Mouse (Mus musculus) testis, adult 2 months (tissue): ENCODE measurements at regions not wholly inside any gene's neighbourhood (a gene's known extent, or its start where the extent isn't known, plus 50 kb on each side); places are given as distances from the start of the nearest gene placed in this dataset.

Source experiments
- H3K27ac ChIP-seq: fragments of 200-500 bp; 2 replicates; pipeline ENCODE4 v1.5.1; 2012; ENCODE audit warnings: low read depth, low read length; ENCODE audit not compliant: control insufficient read depth, insufficient read depth
- H3K27me3 ChIP-seq: fragments of 200-500 bp; 2 replicates; pipeline ENCODE4 v1.6.1; 2012; ENCODE audit warnings: mild to moderate bottlenecking, low read length, moderate library complexity; ENCODE audit not compliant: control insufficient read depth, insufficient read depth
- H3K36me3 ChIP-seq: fragments of 200-500 bp; 2 replicates; pipeline ENCODE4 v1.6.1; 2012; ENCODE audit warnings: mild to moderate bottlenecking, low read length; ENCODE audit not compliant: control insufficient read depth, insufficient read depth
- H3K4me1 ChIP-seq: fragments of 200-500 bp; 2 replicates; pipeline ENCODE4 v1.6.1; 2012; ENCODE audit warnings: low read length; ENCODE audit not compliant: control insufficient read depth, insufficient read depth
- H3K4me3 ChIP-seq: fragments of 200-500 bp; 2 replicates; pipeline ENCODE4 v1.5.1; 2012; ENCODE audit warnings: low read depth, mild to moderate bottlenecking, low read length, moderate library complexity, mixed read lengths; ENCODE audit not compliant: control insufficient read depth
- CTCF ChIP-seq: fragments of 200-500 bp; IDR thresholded peaks from 2 replicates; pipeline ENCODE4 v1.5.1; 2012; ENCODE audit warnings: low read depth, mild to moderate bottlenecking, inconsistent platforms, low read length, moderate library complexity; ENCODE audit not compliant: control insufficient read depth, insufficient read depth, insufficient replicate concordance
- POLR2A ChIP-seq: fragments of 200-500 bp; IDR thresholded peaks from 2 replicates; pipeline ENCODE4 v1.6.1; 2012; ENCODE audit warnings: low read depth, mild to moderate bottlenecking, inconsistent platforms, low read length, moderate library complexity; ENCODE audit not compliant: control insufficient read depth

- Histone ChIP-seq H3K27ac (no peak overlapping the region), H3K36me3 (no peaks in the 10 kb centered on the region), H3K27me3 (no peaks in the 10 kb centered on the region), H3K4me3 (no peak overlapping the region), H3K4me1 (no peaks in the 10 kb centered on the region)
- TF ChIP-seq CTCF (no peak), POLR2A (no peak)
These were observed 476.0 kb upstream of the A1bg start for GRCm38 (mm10) chr15:61398829-61399228.

DNA sequence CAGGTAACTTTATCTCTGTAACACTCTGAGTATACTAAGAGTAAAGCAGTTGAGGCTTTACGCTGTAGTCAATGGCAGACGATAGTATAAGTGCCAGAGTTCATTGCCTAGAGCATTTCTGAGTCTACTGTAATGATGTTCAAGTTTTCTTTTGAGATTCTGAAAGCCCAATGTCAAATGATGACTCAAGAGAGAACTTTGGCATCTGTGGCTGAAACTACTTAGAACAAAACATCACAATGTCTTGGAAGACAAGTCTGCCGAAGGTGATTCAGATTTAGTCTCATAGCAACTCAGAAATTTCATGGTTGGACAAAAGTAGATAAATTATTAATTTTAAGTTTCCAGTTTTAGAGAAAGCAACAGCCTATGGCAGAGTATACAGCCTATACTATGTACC is 474.2 kb upstream of the A1bg start:
- Histone ChIP-seq H3K27ac (no peak overlapping the region), H3K36me3 (no peaks in the 10 kb centered on the region), H3K27me3 (no peaks in the 10 kb centered on the region), H3K4me3 (no peak overlapping the region), H3K4me1 (no peaks in the 10 kb centered on the region)
- no peak for TF ChIP-seq CTCF
- no peak for TF ChIP-seq POLR2A

DNA sequence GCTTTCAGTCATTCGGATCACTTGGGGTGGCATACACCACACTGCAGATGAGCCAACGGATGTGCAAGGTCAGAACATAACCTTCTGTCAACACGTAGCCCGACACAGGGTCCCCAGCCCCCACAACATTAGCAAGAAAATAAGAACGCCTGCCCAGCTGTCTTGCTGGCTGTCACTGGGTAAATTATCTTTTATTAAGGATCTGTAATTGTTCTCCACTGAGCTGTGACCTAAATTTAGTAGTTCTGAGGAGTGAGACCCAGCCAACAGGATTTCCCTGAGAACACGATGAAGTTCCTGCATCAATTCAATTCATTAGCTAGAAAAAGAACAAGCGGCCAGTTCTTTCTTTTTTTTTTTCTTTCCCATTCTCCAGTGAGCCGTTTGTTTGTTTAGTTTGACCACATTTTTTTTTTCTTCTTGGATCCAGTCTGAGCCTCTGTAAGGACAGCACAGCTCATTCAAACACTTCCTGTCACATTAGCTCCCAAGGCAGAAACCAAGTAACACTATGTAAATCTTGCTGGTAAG is 472.5 kb upstream of the A1bg start:
- TF ChIP-seq POLR2A: no peak
- no peak overlapping the region for H3K4me3 ChIP-seq
- H3K27ac ChIP-seq: no peak overlapping the region
- no peaks in the 10 kb centered on the region for H3K27me3 ChIP-seq
- no peaks in the 10 kb centered on the region for H3K36me3 ChIP-seq
- H3K4me1 ChIP-seq: no peaks in the 10 kb centered on the region

GRCm38 (mm10) chr15:61380666-61381065 is 457.9 kb upstream of the A1bg start:
- Histone ChIP-seq H3K4me1 (no peaks in the 10 kb centered on the region), H3K27ac (no peak overlapping the region), H3K27me3 (no peaks in the 10 kb centered on the region), H3K4me3 (no peak overlapping the region), H3K36me3 (no peaks in the 10 kb centered on the region)
- no peak for TF ChIP-seq POLR2A
- TF ChIP-seq CTCF: no peak

- Histone ChIP-seq H3K36me3 (no peaks in the 10 kb centered on the region), H3K27me3 (no peaks in the 10 kb centered on the region), H3K4me3 (no peak overlapping the region), H3K4me1 (no peaks in the 10 kb centered on the region), H3K27ac (no peak overlapping the region)
- TF ChIP-seq CTCF (no peak), POLR2A (no peak)
These were observed 443.5 kb upstream of the A1bg start for GRCm38 (mm10) chr15:61366276-61366675.

GRCm38 (mm10) chr15:61365511-61365910 is 442.7 kb upstream of the A1bg start:
- TF ChIP-seq POLR2A (no peak), CTCF (no peak)
- no peaks in the 10 kb centered on the region for H3K36me3 ChIP-seq
- H3K27me3 ChIP-seq: no peaks in the 10 kb centered on the region
- no peak overlapping the region for H3K27ac ChIP-seq
- H3K4me1 ChIP-seq: no peaks in the 10 kb centered on the region
- no peak overlapping the region for H3K4me3 ChIP-seq

- no peak overlapping the region for H3K4me3 ChIP-seq
- no peaks in the 10 kb centered on the region for H3K27me3 ChIP-seq
- no peak overlapping the region for H3K27ac ChIP-seq
- TF ChIP-seq CTCF (no peak), POLR2A (no peak)
- H3K4me1 ChIP-seq: no peaks in the 10 kb centered on the region
- no peaks in the 10 kb centered on the region for H3K36me3 ChIP-seq
These were observed 441.6 kb upstream of the A1bg start for GRCm38 (mm10) chr15:61364461-61364860.

DNA sequence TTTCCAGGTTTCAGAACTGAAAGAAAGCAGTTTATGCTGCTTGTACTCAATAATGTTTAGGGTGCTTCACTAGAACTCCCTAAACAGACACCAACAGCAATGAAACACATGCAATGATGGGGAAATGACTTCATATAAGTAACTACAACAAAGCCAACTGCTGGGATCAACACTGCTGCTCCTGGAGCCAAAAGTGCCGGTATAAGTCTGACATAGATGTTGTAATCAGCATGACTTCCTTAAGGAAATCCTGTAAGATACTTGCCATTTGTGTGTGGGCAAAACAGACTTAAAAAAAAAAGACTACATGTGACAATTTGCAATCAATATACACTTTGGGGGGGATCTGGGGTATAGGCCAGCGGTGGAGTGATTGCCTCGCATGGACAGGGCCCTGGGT is 438.4 kb upstream of the A1bg start:
- TF ChIP-seq CTCF (no peak), POLR2A (no peak)
- H3K27ac ChIP-seq: no peak overlapping the region
- no peaks in the 10 kb centered on the region for H3K36me3 ChIP-seq
- H3K4me1 ChIP-seq: no peaks in the 10 kb centered on the region
- no peaks in the 10 kb centered on the region for H3K27me3 ChIP-seq
- no peak overlapping the region for H3K4me3 ChIP-seq
